Comparison of ENCODE assay signal across 9 mouse cellular contexts in the genomic region with DNA sequence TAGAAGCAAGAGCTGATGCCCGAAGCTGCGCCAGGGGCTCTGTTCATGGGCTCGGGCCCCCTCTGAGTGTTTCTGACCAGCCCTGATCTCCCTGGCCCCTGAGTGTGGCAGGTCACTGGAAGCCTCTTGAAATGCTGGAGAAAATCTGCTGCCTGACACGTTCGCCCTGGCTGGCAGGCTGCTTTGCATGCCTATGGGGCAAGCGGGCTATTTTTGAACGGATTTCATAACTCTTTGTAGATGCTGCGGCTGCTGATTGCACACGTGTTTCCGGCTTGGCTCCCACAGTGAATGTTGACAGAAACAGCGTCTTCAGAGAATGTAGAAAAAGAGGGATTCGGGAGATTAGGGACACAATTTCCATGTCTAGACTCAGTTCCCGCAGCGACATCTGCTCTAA.
A peak's percentile ranks its signal among the peaks of the same experiment; 100 is the strongest.
DNase-seq lines count a peak whose midpoint lies in the region; ATAC-seq lines count a peak whose summit lies in the region.
"Had no signal": no experiment of that assay in that cellular context is flagged by ENCODE, and none has a peak within 500 bp of the region (broad histone marks: within the 10 kb centered on the region; RNA-seq: fewer than 3 reads in every experiment).

No protein-coding gene starts in this region.

- peaks cover 19% of the 10 kb centered on the region for H3K4me1 ChIP-seq in lung, embryonic 15.5 days
- H3K4me1 ChIP-seq: megakaryocyte, embryonic 14.5 days had no signal

- peak overlapping the region; percentile 45 for H3K4me2 ChIP-seq in lung, embryonic 15.5 days

- H3K4me3 ChIP-seq in lung, embryonic 15.5 days: peak overlapping the region; percentile 3; the same call in 1 of the 2 replicates
- H3K4me3 ChIP-seq: megakaryocyte, embryonic 14.5 days had no signal

- no peaks in the 10 kb centered on the region for H3K9me3 ChIP-seq in lung, embryonic 15.5 days

- peak; percentile 26 for DNase-seq in retina, adult 2 months (ENCODE audit: low read depth, low spot score)
- DNase-seq in retina, postnatal 1 day: no peak
- DNase-seq in brain, adult 2 months (ENCODE audit: low read depth, low spot score): peak; percentile 84
- peak; percentile 40 to 50 for DNase-seq in gastrocnemius, postnatal 36 days
- DNase-seq in kidney, postnatal 36 days: peak; percentile 17 to 30
- DNase-seq in right cerebral cortex, postnatal 36 days (ENCODE audit: low spot score in 2 of 2): peak; percentile 43 to 48
- DNase-seq in testis, postnatal 10 days (ENCODE audit: low spot score): no peak

- intact Hi-C loops in gastrocnemius, postnatal 36 days (cut with DNase I): loop anchor here (10.0 kb wide), 1 partner anchor 200 kb away; a partner anchor contains a TSS

- 0 out of 2 replicates have a peak, but pooled peaks cover 3% of the 10 kb centered on the region for H3K27me3 ChIP-seq in lung, embryonic 15.5 days
- H3K27me3 ChIP-seq: megakaryocyte, embryonic 14.5 days had no signal

- peak overlapping the region; percentile 51 for H3K27ac ChIP-seq in lung, embryonic 15.5 days

- no peak overlapping the region for H3K9ac ChIP-seq in lung, embryonic 15.5 days

- H3K36me3 ChIP-seq in lung, embryonic 15.5 days: no peaks in the 10 kb centered on the region

- WGBS in lung, embryonic 15.5 days: 26% methylated on average over 14 of the region's 14 CpGs

- ATAC-seq in lung, embryonic 15.5 days (ENCODE audit: borderline replicate concordance, extremely low read depth, low FRiP score, low TSS enrichment): peak; percentile 53; the same call in 1 of the 2 replicates

Comparison
In these comparisons a context has a peak if more than half of its experiments do, and no peak if none do; other contexts are left out.
1. DNase-seq: peak in retina, adult 2 months (single experiment), brain, adult 2 months (single experiment), gastrocnemius, postnatal 36 days (2 of 2), kidney, postnatal 36 days (2 of 2) and right cerebral cortex, postnatal 36 days (2 of 2); none in retina, postnatal 1 day (single experiment) and testis, postnatal 10 days (single experiment).